Mouse (Mus musculus): ENCODE results near the gene Col15a1. TPM values are rescaled to one million over a fixed set of nuclear protein-coding genes. Genes with fewer than 3 reads are reported as not detected.
A peak's percentile ranks its signal among the peaks of the same experiment; 100 is the strongest.

Gene Col15a1
- polyA plus RNA-seq, 1 experiment = 41.0 TPM

DNA sequence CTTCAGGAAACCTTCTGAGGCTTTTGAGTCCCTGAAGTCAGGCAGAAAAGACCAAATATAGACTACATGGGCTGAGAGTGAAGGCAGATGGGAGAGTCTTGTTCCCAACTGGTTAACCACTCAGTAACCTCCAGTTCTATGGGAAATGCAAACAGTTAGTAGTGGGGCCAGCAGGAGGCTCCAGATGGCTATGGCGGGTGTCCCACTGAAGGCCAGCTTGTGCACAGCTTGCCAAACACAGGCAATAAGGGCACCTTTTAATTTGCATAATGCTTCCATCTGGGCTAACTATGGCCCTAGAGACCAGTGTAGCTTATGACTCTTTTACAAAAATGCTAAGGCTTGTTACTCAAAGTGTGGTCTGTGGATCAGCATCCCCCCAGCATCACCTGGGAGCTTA lies 83.1 kb downstream of the Col15a1 start:
- H3K4me1 ChIP-seq (ENCODE audit: control insufficient read depth, insufficient read depth, low read length) = peaks cover 9% of the 10 kb centered on the region
- no peak overlapping the region for H3K4me3 ChIP-seq (ENCODE audit: insufficient read depth, low read length)
- TF ChIP-seq CTCF (IDR thresholded peaks at IDR 0.05; ENCODE audit: borderline replicate concordance, insufficient read depth, low read length) (no peak), POLR2A (IDR thresholded peaks at IDR 0.05; ENCODE audit: low read depth, low read length) (no peak)
- H3K27ac ChIP-seq (ENCODE audit: insufficient read depth, low read length) = no peak overlapping the region

DNA sequence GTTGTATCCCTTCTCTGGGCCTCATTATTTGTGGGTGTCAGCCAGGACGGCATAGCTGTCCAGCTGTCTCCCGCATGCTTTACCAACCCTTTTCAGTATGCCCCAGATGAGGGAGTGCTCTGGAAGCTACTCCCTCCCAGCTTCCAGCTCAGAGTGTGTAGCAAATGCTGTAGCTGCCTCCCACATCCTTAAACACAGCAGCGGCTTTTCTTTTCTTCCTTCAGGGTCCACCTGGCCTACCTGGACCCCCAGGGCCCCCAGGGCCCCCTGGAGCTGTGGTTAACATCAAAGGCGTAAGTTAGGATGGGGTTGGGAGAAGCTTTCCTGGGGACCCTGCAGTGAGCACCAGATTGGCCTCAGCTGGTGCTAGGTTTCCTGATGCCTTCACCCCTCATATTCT lies 85.0 kb downstream of the Col15a1 start:
- Histone ChIP-seq H3K4me1 (ENCODE audit: control insufficient read depth, insufficient read depth, low read length) (peaks cover 9% of the 10 kb centered on the region), H3K27ac (ENCODE audit: insufficient read depth, low read length) (no peak overlapping the region), H3K4me3 (ENCODE audit: insufficient read depth, low read length) (no peak overlapping the region)
- TF ChIP-seq POLR2A (IDR thresholded peaks at IDR 0.05; ENCODE audit: low read depth, low read length) (no peak), CTCF (IDR thresholded peaks at IDR 0.05; ENCODE audit: borderline replicate concordance, insufficient read depth, low read length) (no peak)

DNA sequence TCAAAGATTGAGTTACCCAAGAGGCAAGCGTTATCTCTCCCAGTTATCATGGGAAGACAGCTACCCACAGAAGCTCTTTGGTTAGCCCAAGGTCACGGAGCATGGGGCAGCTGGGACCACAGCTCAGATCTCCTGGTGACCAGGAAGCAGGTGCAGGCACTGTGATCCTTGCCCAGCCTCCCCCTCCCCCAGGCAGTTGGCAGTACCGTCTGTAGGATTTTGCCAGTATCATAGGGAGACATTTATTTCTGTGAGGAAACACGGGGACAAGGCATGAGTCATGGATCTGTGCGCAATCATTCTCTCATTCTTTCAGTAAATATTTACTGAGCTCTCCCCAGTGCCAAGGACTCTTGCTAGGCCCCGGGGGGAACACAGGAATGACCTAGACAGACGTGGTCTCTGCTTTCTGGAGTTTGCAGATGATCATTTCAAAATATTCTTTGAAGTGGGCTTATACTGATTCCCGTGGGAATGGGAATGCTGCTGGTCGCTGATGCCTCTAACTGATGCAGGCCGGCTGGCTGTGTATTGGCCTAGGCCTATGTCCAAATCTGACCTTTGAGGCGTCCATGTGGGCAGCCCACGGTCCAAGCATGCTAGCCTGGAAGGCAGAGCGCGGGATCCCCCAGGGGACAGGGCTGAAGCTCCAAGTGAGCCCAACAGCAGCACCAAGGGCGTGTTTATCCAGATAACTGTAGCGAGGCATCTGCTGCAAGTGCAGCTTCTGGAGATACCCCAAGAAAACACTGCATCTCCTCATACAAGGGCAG lies 86.0 kb downstream of the Col15a1 start:
- TF ChIP-seq CTCF (IDR thresholded peaks at IDR 0.05; ENCODE audit: borderline replicate concordance, insufficient read depth, low read length) = no peak
- TF ChIP-seq POLR2A (IDR thresholded peaks at IDR 0.05; ENCODE audit: low read depth, low read length) = no peak
- H3K4me3 ChIP-seq (ENCODE audit: insufficient read depth, low read length) = no peak overlapping the region
- H3K4me1 ChIP-seq (ENCODE audit: control insufficient read depth, insufficient read depth, low read length) = peaks cover 9% of the 10 kb centered on the region
- peak overlapping the region; percentile 46 for H3K27ac ChIP-seq (ENCODE audit: insufficient read depth, low read length)

DNA sequence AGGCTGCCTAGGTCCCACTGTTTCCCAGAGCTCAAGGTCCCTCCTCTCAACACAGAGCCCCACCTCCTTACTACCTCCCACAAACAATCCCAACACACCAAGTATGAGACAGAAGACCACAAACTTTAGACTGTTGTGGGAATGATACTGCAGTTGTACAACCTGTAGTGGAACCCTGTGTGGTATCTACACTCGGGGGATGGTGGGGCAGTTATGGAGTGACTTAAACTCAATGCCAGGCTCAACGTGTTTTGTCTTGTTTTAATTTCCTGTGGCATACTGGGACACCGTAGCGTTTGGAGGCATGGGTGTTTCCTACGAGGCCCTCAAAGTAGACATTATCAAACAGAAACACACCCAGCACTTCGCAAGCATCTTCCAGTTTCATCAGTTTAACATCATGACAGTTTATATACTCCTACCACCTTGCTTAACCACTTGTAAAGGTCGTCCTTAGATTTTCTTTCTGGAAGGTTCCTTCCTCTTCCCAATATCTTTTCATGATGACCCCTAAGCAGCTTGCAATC lies 86.6 kb downstream of the Col15a1 start:
- TF ChIP-seq CTCF (IDR thresholded peaks at IDR 0.05; ENCODE audit: borderline replicate concordance, insufficient read depth, low read length) = no peak
- no peak for TF ChIP-seq POLR2A (IDR thresholded peaks at IDR 0.05; ENCODE audit: low read depth, low read length)
- Histone ChIP-seq H3K4me1 (ENCODE audit: control insufficient read depth, insufficient read depth, low read length) (peaks cover 9% of the 10 kb centered on the region), H3K27ac (ENCODE audit: insufficient read depth, low read length) (peak overlapping the region; percentile 46), H3K4me3 (ENCODE audit: insufficient read depth, low read length) (no peak overlapping the region)

DNA sequence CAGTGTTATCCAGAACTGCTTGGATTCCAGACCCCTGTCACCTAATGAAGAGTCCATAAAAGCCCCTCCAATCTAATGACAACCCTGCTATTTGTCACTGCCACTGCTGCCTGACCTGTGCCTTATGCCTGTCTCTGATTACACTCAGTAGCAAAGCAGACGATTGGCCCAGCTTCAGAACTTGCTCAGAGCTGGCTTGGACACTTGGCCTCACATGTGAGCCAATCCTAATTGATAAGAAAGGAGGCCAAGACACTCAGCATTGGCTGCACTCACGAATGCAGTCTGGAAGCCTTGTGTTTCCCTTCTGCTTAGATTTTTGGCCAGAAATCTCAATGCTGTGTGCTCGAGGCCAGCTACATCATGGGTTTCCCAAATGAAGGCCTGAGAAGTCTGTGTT lies 87.6 kb downstream of the Col15a1 start:
- Histone ChIP-seq H3K4me1 (ENCODE audit: control insufficient read depth, insufficient read depth, low read length) (peaks cover 9% of the 10 kb centered on the region), H3K4me3 (ENCODE audit: insufficient read depth, low read length) (no peak overlapping the region), H3K27ac (ENCODE audit: insufficient read depth, low read length) (no peak overlapping the region)
- TF ChIP-seq POLR2A (IDR thresholded peaks at IDR 0.05; ENCODE audit: low read depth, low read length) (no peak), CTCF (IDR thresholded peaks at IDR 0.05; ENCODE audit: borderline replicate concordance, insufficient read depth, low read length) (no peak)

DNA sequence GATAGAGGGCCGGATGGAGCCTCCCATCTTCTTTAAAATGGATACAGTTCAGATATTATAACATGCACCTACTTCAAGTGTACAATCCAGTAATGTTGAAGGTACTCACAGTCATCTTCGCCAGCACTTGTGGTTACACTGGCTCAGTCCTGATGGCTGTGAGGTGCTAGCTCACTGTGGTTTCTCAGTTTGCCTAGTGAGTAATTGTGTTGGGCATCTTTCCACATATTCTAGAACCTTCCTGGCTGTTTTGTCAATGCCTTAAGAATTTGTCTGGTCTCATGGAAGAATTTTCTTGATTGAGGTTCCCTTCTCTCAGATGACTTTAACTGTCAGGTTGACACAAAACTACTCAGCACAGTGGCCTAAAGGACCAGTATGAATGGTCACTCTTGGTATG lies 92.7 kb downstream of the Col15a1 start:
- Histone ChIP-seq H3K4me1 (ENCODE audit: control insufficient read depth, insufficient read depth, low read length) (no peaks in the 10 kb centered on the region), H3K27ac (ENCODE audit: insufficient read depth, low read length) (no peak overlapping the region), H3K4me3 (ENCODE audit: insufficient read depth, low read length) (no peak overlapping the region)
- TF ChIP-seq CTCF (IDR thresholded peaks at IDR 0.05; ENCODE audit: borderline replicate concordance, insufficient read depth, low read length) (no peak), POLR2A (IDR thresholded peaks at IDR 0.05; ENCODE audit: low read depth, low read length) (no peak)

DNA sequence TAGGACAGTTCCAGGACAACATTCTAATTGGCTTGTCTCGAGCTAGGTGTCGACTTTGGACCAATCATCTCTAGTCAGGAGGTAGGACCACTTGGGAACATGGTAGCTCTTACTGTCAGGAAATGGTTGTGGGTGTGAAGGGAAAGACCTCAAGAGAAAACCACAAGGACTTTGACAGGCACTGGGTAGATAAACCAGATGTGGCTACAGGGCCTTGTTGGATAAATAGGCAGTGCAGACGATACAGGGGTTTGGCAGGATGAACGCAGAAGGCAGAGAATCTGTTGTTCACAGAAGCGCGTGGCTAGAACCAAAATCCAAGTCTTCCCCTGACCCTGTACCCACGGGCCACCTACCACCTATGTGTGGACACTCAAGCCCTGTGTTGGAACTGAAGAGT lies 94.6 kb downstream of the Col15a1 start:
- Histone ChIP-seq H3K4me3 (ENCODE audit: insufficient read depth, low read length) (no peak overlapping the region), H3K4me1 (ENCODE audit: control insufficient read depth, insufficient read depth, low read length) (no peaks in the 10 kb centered on the region), H3K27ac (ENCODE audit: insufficient read depth, low read length) (no peak overlapping the region)
- no peak for TF ChIP-seq POLR2A (IDR thresholded peaks at IDR 0.05; ENCODE audit: low read depth, low read length)
- no peak for TF ChIP-seq CTCF (IDR thresholded peaks at IDR 0.05; ENCODE audit: borderline replicate concordance, insufficient read depth, low read length)

DNA sequence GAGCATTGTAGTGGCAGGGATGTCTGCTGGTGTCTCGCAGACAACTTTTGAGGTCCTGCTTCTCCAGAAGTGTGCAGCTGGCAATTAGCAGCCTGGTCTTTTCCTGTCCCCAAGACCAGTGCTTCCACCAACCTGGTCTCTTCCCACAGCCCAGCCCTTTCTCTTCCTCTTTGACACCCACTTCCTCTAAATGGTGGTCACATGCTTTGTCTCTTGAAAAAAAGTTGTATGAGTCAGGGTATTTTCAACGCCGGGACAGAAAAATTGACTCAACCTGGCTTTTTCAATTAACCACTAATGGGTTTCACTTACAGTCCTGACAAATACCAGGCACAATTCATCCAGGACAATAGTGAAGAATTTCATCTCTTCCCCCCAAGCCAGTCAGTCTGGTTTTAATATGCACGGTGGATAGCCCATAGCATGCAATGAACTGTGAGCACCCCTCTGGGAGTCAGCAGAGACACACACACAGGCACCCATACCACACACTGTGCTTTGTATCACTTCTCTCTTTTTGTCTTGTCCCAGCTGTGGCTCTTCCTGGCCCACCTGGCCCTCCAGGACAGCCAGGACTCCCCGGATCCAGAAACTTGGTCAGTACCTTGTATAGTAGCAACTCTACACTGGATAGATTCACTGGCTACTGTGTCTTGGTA lies 95.5 kb downstream of the Col15a1 start:
- H3K27ac ChIP-seq (ENCODE audit: insufficient read depth, low read length) = 0 out of 2 replicates have a peak overlapping the region, but pooled peaks have one; percentile 5
- no peaks in the 10 kb centered on the region for H3K4me1 ChIP-seq (ENCODE audit: control insufficient read depth, insufficient read depth, low read length)
- no peak overlapping the region for H3K4me3 ChIP-seq (ENCODE audit: insufficient read depth, low read length)
- no peak for TF ChIP-seq POLR2A (IDR thresholded peaks at IDR 0.05; ENCODE audit: low read depth, low read length)
- TF ChIP-seq CTCF (IDR thresholded peaks at IDR 0.05; ENCODE audit: borderline replicate concordance, insufficient read depth, low read length) = no peak

DNA sequence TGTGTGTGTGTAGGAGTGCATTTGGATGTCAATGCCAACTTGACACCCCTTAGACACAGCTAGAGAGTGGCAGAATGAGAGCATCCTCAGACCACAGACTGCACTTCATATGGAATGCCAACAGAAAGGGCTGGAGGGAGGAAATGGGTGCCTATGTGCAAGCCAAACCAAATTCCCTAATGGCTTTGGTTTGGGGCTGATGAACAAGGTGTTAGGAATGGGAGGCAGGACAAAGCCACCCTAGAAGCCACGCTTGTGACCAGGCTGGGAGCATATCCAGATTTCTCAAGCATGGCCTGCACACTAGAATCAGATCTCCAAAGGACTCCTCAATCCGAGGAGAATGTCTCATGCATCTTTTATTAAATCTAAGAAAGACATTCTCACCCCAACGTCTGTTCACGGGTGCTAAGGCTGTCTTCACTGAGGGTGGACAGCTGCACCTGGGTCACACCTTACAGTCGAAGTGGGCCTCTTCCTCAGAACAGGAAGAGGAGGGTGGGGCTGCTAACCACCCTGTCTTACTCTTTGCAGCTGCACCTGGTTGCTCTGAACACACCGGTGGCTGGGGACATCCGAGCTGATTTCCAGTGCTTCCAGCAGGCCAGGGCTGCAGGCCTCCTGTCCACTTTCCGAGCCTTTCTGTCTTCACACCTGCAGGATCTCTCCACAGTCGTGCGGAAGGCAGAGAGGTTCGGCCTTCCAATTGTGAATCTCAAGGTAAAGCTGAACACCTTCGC lies 102.1 kb downstream of the Col15a1 start:
- H3K27ac ChIP-seq (ENCODE audit: insufficient read depth, low read length) = 0 out of 2 replicates have a peak overlapping the region, but pooled peaks have one; percentile 2
- H3K4me3 ChIP-seq (ENCODE audit: insufficient read depth, low read length) = no peak overlapping the region
- H3K4me1 ChIP-seq (ENCODE audit: control insufficient read depth, insufficient read depth, low read length) = peaks cover 12% of the 10 kb centered on the region
- TF ChIP-seq POLR2A (IDR thresholded peaks at IDR 0.05; ENCODE audit: low read depth, low read length) = no peak
- no peak for TF ChIP-seq CTCF (IDR thresholded peaks at IDR 0.05; ENCODE audit: borderline replicate concordance, insufficient read depth, low read length)
